Mouse (Mus musculus) spleen, adult 2 months (tissue): ENCODE results near the gene Grasp.

Experiments used
- CTCF ChIP-seq: fragments of 200-500 bp; IDR thresholded peaks from 2 replicates; pipeline ENCODE4 v1.5.1; 2011; ENCODE audit warnings: mild to moderate bottlenecking, inconsistent platforms; ENCODE audit not compliant: insufficient read depth, insufficient read length, insufficient replicate concordance; ENCODE audit errors: extremely low read depth
- POLR2A ChIP-seq: fragments of 200-500 bp; IDR thresholded peaks from 2 replicates; pipeline ENCODE4 v1.6.1; 2011; ENCODE audit warnings: low read depth, low read length, inconsistent platforms

- TF ChIP-seq CTCF: no peak
- no peak for TF ChIP-seq POLR2A
Observed at GRCm38 (mm10) chr15:101251930-101252329, 27.9 kb downstream of the Grasp start.
